Mouse (Mus musculus) MEL (cell line): ENCODE measurements around the gene Rbm25.
"Not testable (repeated sequence)": the region's sequence is repeated elsewhere in the genome, so short reads cannot be mapped to it uniquely, and the experiment has no call there.

Experiments
- CTCF ChIP-seq, 3 experiments: IDR thresholded peaks in 2 of 3; conservative IDR thresholded peaks in 1 of 3; 2 replicates each; pipeline ENCODE4 v1.5.1; 2011 to 2012; ENCODE audit warnings: low read length in 3 of 3, low read depth in 2 of 3, mild to moderate bottlenecking in 2 of 3, improper control_type of control experiment in 1 of 3, inconsistent platforms in 1 of 3, mixed read lengths in 1 of 3, moderate library complexity in 1 of 3; ENCODE audit not compliant: control insufficient read depth in 1 of 3, insufficient read depth in 1 of 3, poor library complexity in 1 of 3, severe bottlenecking in 1 of 3
- KAT2A ChIP-seq: conservative IDR thresholded peaks from 2 replicates; pipeline ENCODE4 v1.6.1; 2012; ENCODE audit warnings: low read depth, low read length, improper control_type of control experiment, inconsistent platforms
- NELFE ChIP-seq: IDR thresholded peaks from 2 replicates; pipeline ENCODE4 v1.6.1; 2011; ENCODE audit warnings: low read depth, low read length, improper control_type of control experiment
- TAL1 ChIP-seq: IDR thresholded peaks from 2 replicates; pipeline ENCODE4 v1.6.1; 2012; ENCODE audit warnings: mild to moderate bottlenecking, inconsistent platforms, low read length, moderate library complexity, mixed read lengths
- ZMIZ1 ChIP-seq: IDR thresholded peaks from 2 replicates; pipeline ENCODE4 v1.6.1; 2012; ENCODE audit warnings: low read depth, mild to moderate bottlenecking, inconsistent platforms, low read length, improper control_type of control experiment, moderate library complexity
- ZNF384 ChIP-seq: IDR thresholded peaks from 2 replicates; pipeline ENCODE4 v1.6.1; 2012; ENCODE audit warnings: low read depth, mild to moderate bottlenecking, inconsistent platforms, low read length, improper control_type of control experiment

DNA sequence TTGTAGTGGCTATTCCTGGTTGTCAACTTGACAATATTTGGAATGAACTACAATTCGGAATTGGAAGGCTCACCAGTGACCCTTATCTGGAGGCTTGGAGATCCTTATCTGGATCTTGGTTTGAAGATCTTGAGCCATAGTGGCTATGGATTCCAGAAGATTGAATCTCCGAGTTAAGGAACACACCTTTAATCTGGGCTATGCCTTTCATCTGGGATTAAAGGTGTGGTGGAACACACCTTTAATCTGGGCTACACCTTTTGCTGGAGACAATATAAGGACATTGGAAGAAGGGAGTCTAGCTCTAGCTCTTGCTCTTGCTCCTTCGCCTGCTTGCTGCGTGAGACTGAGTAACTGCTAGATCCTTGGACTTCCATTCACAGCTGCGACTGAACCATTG is at the start of gene Rbm25:
- not testable (repeated sequence) for TF ChIP-seq ZMIZ1; TAL1; KAT2A; NELFE; ZNF384; CTCF (IDR thresholded peaks at IDR 0.05 in 2 of 3, conservative IDR thresholded peaks at IDR 0.05 in 1 of 3; ENCODE audit: control insufficient read depth in 1 of 3, insufficient read depth in 1 of 3, low read depth in 2 of 3, low read length in 3 of 3, poor library complexity in 1 of 3, severe bottlenecking in 1 of 3)
